Mouse (Mus musculus): ENCODE measurements around the gene Xndc1. TPM values are rescaled to one million over a fixed set of nuclear protein-coding genes. Genes with fewer than 3 reads are reported as not detected.

The Xndc1 gene
- 10 to 100 TPM; 56.4 to 59.1 TPM for total RNA-seq (2023)

GRCm38 (mm10) chr7:102065046-102065891, at the start of gene Xndc1, which contains the start of the genes Rnf121 and Xntrpc:
Gene Xndc1, plus strand, starts transcription at chr7:102065511.
Gene Rnf121, minus strand, starts transcription at chr7:102065469.
Gene Xntrpc, plus strand, starts transcription at chr7:102065713.

GRCm38 (mm10) chr7:102018590-102018989, 46.7 kb upstream of the Xndc1 start, which contains the start of gene Il18bp:
Gene Il18bp, minus strand, starts transcription at chr7:102018690.

GRCm38 (mm10) chr7:102082816-102083215, 17.5 kb downstream of the Xndc1 start, which contains the start of gene Trpc2:
Gene Trpc2, plus strand, starts transcription at chr7:102083116.

GRCm38 (mm10) chr7:102101487-102101886, 36.2 kb downstream of the Xndc1 start, which contains the start of gene Art1:
Gene Art1, plus strand, starts transcription at chr7:102101743.

GRCm38 (mm10) chr7:102109171-102109570, 43.9 kb downstream of the Xndc1 start, which contains the start of gene Art5:
Gene Art5, minus strand, starts transcription at chr7:102109489.

GRCm38 (mm10) chr7:102116579-102117331, 51.4 kb downstream of the Xndc1 start, which contains the start of gene Chrna10:
Gene Chrna10, minus strand, starts transcription at chr7:102116828.

Other genes with a start within 250 kb of the Xndc1 start
- gene Phox2a, start 247.2 kb upstream of the Xndc1 start, total RNA-seq (2023) = not detected
- 10 to 100 TPM; 45.1 to 57.0 TPM for gene Inppl1, start 227.3 kb upstream of the Xndc1 start, total RNA-seq (2023)
- 1 to 10 TPM; 1.1 to 1.2 TPM for gene Folr2, start 208.3 kb upstream of the Xndc1 start, total RNA-seq (2023)
- 10 to 100 TPM; 79.4 to 88.5 TPM for gene Anapc15, start 201.8 kb upstream of the Xndc1 start, total RNA-seq (2023)
- gene Folr1, start 194.7 kb upstream of the Xndc1 start, total RNA-seq (2023) = not detected
- gene Lamtor1, start 159.6 kb upstream of the Xndc1 start, total RNA-seq (2023) = 10 to 100 TPM; 61.3 to 73.3 TPM
- not detected for gene Tomt, start 159.2 kb upstream of the Xndc1 start, total RNA-seq (2023)
- 1 to 10 TPM; 1.3 to 2.0 TPM for gene Lrrc51, start 131.6 kb upstream of the Xndc1 start, total RNA-seq (2023)
- gene Numa1, start 131.4 kb upstream of the Xndc1 start, total RNA-seq (2023) = 100 to 1,000 TPM; 269 to 277 TPM
- gene Il18bp, start 46.8 kb upstream of the Xndc1 start, total RNA-seq (2023) = 10 to 100 TPM; 10.8 to 11.9 TPM
- 10 to 100 TPM; 41.2 to 41.7 TPM for gene Rnf121, start within 50 bp of the Xndc1 start, total RNA-seq (2023)
- gene Xntrpc, start 202 bp downstream of the Xndc1 start, total RNA-seq (2023) = 1 to 10 TPM; 5.1 to 7.1 TPM
- gene Trpc2, start 17.6 kb downstream of the Xndc1 start, total RNA-seq (2023) = 1 to 10 TPM; 2.4 to 3.8 TPM
- not detected for gene Art1, start 36.2 kb downstream of the Xndc1 start, total RNA-seq (2023)
- gene Art5, start 44.0 kb downstream of the Xndc1 start, total RNA-seq (2023) = 1 to 10 TPM; 1.0 to 2.2 TPM
- gene Chrna10, start 51.3 kb downstream of the Xndc1 start, total RNA-seq (2023) = not detected
- gene Nup98, start 144.7 kb downstream of the Xndc1 start, total RNA-seq (2023) = 100 to 1,000 TPM; 103 to 111 TPM
- gene Pgap2, start 144.7 kb downstream of the Xndc1 start, total RNA-seq (2023) = 10 to 100 TPM; 52.2 to 57.9 TPM
- gene Rhog, start 190.5 kb downstream of the Xndc1 start, total RNA-seq (2023) = 100 to 1,000 TPM; 142 to 157 TPM
- 10 to 100 TPM; 82.9 to 83.7 TPM for gene Stim1, start 202.3 kb downstream of the Xndc1 start, total RNA-seq (2023)